Mouse (Mus musculus) lung, embryonic 14.5 days (tissue): ENCODE data around the gene Ndufa6. TPM values are rescaled to one million over a fixed set of nuclear protein-coding genes. Genes with fewer than 3 reads are reported as not detected.

Experiments
- ATAC-seq: fragments of 200-750 bp; cut with Nextera tagmentation; 2 replicates; pipeline ENCODE4 v1.8.0; 2017; ENCODE audit warnings: mild to moderate bottlenecking, moderate TSS enrichment, moderate library complexity; ENCODE audit not compliant: insufficient read depth
- DNase-seq: peaks from one replicate; pipeline ENCODE4 v3.0.0-alpha.2; 2015
- H3K27ac ChIP-seq: fragments of 300-500 bp; sonication (generic); 2 replicates; pipeline ENCODE4 v1.5.1; 2014; ENCODE audit warnings: low read depth, mild to moderate bottlenecking, moderate library complexity
- H3K27me3 ChIP-seq: fragments of 300-500 bp; sonication (generic); 2 replicates; pipeline ENCODE4 v1.6.1; 2014; ENCODE audit warnings: low read length, control low read depth; ENCODE audit not compliant: insufficient read depth
- H3K36me3 ChIP-seq: fragments of 300-500 bp; sonication (generic); 2 replicates; pipeline ENCODE4 v1.6.1; 2014; ENCODE audit warnings: control low read depth; ENCODE audit not compliant: insufficient read depth
- H3K4me1 ChIP-seq: fragments of 300-500 bp; sonication (generic); 2 replicates; pipeline ENCODE4 v1.6.1; 2014; ENCODE audit warnings: antibody characterized with exemption, control low read depth; ENCODE audit not compliant: insufficient read depth
- H3K4me2 ChIP-seq: fragments of 300-500 bp; sonication (generic); 2 replicates; pipeline ENCODE4 v1.6.1; 2014; ENCODE audit warnings: mild to moderate bottlenecking
- H3K4me3 ChIP-seq: fragments of 300-500 bp; sonication (generic); 2 replicates; pipeline ENCODE4 v1.5.1; 2014; ENCODE audit warnings: low read depth, low read length
- H3K9ac ChIP-seq: fragments of 300-500 bp; sonication (generic); 2 replicates; pipeline ENCODE4 v1.6.1; 2014
- H3K9me3 ChIP-seq: fragments of 300-500 bp; sonication (generic); 2 replicates; pipeline ENCODE4 v1.6.1; 2016; ENCODE audit warnings: low read depth, low read length, control low read depth
- CTCF ChIP-seq: IDR thresholded peaks from 2 replicates; pipeline ENCODE4 v1.5.1; 2016; ENCODE audit warnings: antibody characterized with exemption, low read depth
- WGBS: fragments of 180-500 bp; shearing (Covaris S2); extraction: QIAGEN DNeasy Blood & Tissue Kit; methylation state at CpG from one replicate; pipeline ENCODE4 v1.1.7; 2014; 5-methylcytosine and 5-hydroxymethylcytosine counted together
- microRNA-seq: library from miRNA; unstranded; fragments of <30 nt; microRNA quantifications from one replicate; pipeline ENCODE4, GENCODE M21; 2016; ENCODE audit warnings: borderline number of aligned reads
- polyA plus RNA-seq: library from polyadenylated mRNA; unstranded; fragments of >200 nt; fragmentation: Nextera tagmentation; extraction: Ambion mirVana; gene quantifications from 2 replicates; pipeline ENCODE4 v1.2.1, GENCODE M21; 2014

The Ndufa6 gene
- polyA plus RNA-seq, 1 experiment from 2014 or later: 289 TPM

DNA sequence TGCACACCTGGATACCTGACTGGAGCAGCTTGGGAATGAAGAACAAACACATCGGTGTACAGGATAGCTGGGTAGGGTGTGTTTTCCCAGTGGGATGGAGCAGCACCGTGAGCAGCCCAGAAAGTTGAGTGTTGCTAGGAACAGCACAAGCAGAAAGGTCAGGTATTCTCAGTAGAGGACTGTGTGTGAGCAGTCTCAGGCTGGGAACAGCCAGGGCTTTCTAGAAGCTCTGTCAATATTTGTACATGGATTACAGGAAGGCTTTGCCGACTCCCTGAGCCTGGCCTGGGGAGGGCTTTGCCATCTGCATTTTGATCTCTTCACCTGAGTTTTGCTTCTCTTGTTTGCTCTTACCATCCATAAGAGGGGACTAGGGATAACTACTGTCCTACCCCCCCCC lies 47.0 kb downstream of the Ndufa6 start:
- no peaks in the 10 kb centered on the region for H3K36me3 ChIP-seq
- DNase-seq (peak; percentile 42), ATAC-seq (peak; percentile 76; the same call in 1 of the 2 replicates)

More for the DNA sequence above, 47.0 kb downstream of the Ndufa6 start:
- TF ChIP-seq CTCF: no peak
- Histone ChIP-seq H3K27ac (peak overlapping the region; percentile 30; the same call in 1 of the 2 replicates), H3K4me1 (no peaks in the 10 kb centered on the region), H3K9ac (no peak overlapping the region), H3K27me3 (no peaks in the 10 kb centered on the region), H3K4me3 (no peak overlapping the region), H3K4me2 (no peak overlapping the region), H3K9me3 (no peaks in the 10 kb centered on the region)
- WGBS: 62% methylated on average over 3 of the region's 3 CpGs

Small RNA genes within 50 kb of the gene (microRNA-seq; reads per million reads assigned to microRNA genes)
- gene Mir7684: not detected

Other genes starting within 250 kb of the Ndufa6 start
- 20.5 and 22.1 TPM in 2 replicates for gene Ccdc134, start 226.4 kb downstream of the Ndufa6 start, polyA plus RNA-seq
- gene Srebf2, start 207.1 kb downstream of the Ndufa6 start, polyA plus RNA-seq: 107 and 114 TPM in 2 replicates
- gene Shisa8, start 141.5 kb downstream of the Ndufa6 start, polyA plus RNA-seq: 0.20 and 0.45 TPM in 2 replicates
- 0.22 TPM in 1 of 2 replicates, not detected in the other for gene Tnfrsf13c, start 130.0 kb downstream of the Ndufa6 start, polyA plus RNA-seq
- gene Cenpm, start 109.6 kb downstream of the Ndufa6 start, polyA plus RNA-seq: 86.9 and 88.1 TPM in 2 replicates
- gene 1500009C09Rik, start 101.9 kb downstream of the Ndufa6 start, polyA plus RNA-seq: not detected in 2 replicates
- 8.1 and 8.7 TPM in 2 replicates for gene Sept3, start 79.4 kb downstream of the Ndufa6 start, polyA plus RNA-seq
- gene Wbp2nl, start 55.4 kb downstream of the Ndufa6 start, polyA plus RNA-seq: 0.42 and 0.57 TPM in 2 replicates
- gene Naga, start 15.4 kb downstream of the Ndufa6 start, polyA plus RNA-seq: 40.3 and 45.9 TPM in 2 replicates
- gene Pheta2, start 15.4 kb downstream of the Ndufa6 start, polyA plus RNA-seq: 13.8 and 14.4 TPM in 2 replicates
- gene Smdt1, start 15.4 kb downstream of the Ndufa6 start, polyA plus RNA-seq: 218 and 226 TPM in 2 replicates
- gene Cyp2d22, start 25.9 kb upstream of the Ndufa6 start, polyA plus RNA-seq: 4.1 and 5.5 TPM in 2 replicates
- gene Cyp2d11, start 39.7 kb upstream of the Ndufa6 start, polyA plus RNA-seq: not detected in 2 replicates
- not detected in 2 replicates for gene Cyp2d10, start 52.9 kb upstream of the Ndufa6 start, polyA plus RNA-seq
- not detected in 2 replicates for gene Cyp2d9, start 79.1 kb upstream of the Ndufa6 start, polyA plus RNA-seq
- gene Cyp2d12, start 200.8 kb upstream of the Ndufa6 start, polyA plus RNA-seq: not detected in 2 replicates